Mouse (Mus musculus) effector memory CD4-positive, alpha-beta T cell, adult 7 months (primary cell): Measurements from ENCODE around the gene Nsun6. TPM values are rescaled to one million over a fixed set of nuclear protein-coding genes. Genes with fewer than 3 reads are reported as not detected.

ENCODE experiments used
- polyA plus RNA-seq: library from polyadenylated mRNA; unstranded; fragments of 100-300 nt; shearing (Covaris generic); gene quantifications from one replicate; pipeline ENCODE4 v1.2.1, GENCODE M21; 2017

Nsun6 gene
- 27.3 TPM for polyA plus RNA-seq

GRCm38 (mm10) chr2:15054945-15055637 is at the start of gene Nsun6:
TSS of gene Nsun6 (minus strand) at chr2:15055069.

GRCm38 (mm10) chr2:15049117-15049873 is 5.6 kb downstream of the Nsun6 start, which contains the start of gene Arl5b:
TSS of gene Arl5b (plus strand) at chr2:15049395.

Other genes starting within 250 kb of the Nsun6 start
- gene Arl5b, start 5.7 kb downstream of the Nsun6 start, polyA plus RNA-seq, result 110 TPM